Comparison of ENCODE assay signal across 11 mouse cellular contexts in the genomic region with DNA sequence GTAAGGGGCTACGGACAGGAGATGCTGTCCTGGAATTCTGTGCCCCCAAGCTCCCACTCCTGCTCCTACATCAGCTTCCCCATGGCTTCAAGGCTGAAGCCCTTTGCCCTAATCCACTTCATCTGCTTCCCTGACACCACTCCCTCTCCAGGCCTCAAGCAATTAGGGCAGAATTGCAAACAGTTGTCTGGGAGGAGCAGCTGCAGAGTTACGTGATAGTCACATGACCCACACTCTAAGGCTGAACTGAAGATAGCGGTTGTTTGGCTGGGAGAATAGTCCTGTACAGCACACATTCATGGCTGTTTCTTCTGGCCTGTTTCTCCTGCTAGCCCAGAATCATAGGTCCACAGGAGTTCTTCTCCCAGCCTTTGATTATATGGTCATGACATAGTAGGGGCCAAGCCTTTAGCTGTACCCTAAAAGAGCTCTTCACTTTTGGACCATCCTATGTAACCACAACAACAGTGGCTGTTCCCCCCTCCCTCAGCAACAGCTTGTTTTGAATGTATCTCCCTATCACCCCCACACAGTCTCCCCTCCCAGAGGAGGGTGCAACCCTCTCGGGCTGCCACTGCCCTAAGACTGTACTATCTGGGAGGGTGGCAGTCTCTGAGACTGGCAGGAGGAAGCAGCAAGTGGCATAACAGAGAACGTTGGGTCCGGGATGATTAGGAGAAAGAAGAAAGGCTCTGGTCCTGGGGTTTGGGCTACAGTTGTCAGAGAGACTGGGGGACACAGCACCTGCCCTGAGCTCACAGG. TPM values are rescaled to one million over a fixed set of nuclear protein-coding genes. Genes with fewer than 3 reads are reported as not detected.
DNase-seq lines count a peak whose midpoint lies in the region; ATAC-seq and TF ChIP-seq lines count a peak whose summit lies in the region.
"Had no signal": no experiment of that assay in that cellular context is flagged by ENCODE, and none has a peak within 500 bp of the region (broad histone marks: within the 10 kb centered on the region; RNA-seq: fewer than 3 reads in every experiment).

No protein-coding gene starts in this region.

- no peak overlapping the region for H3K4me3 ChIP-seq in layer of hippocampus, adult 2 months
- no peak overlapping the region for H3K4me3 ChIP-seq in forebrain, embryonic 15.5 days

- 55% methylated on average over 6 of the region's 6 CpGs for WGBS in forebrain, embryonic 15.5 days

- H3K27ac ChIP-seq in layer of hippocampus, adult 2 months = peak overlapping the region; percentile 86; the same call in 1 of the 2 replicates
- no peak overlapping the region for H3K27ac ChIP-seq in forebrain, embryonic 15.5 days (replicated peaks)

- H3K9me3 ChIP-seq in forebrain, embryonic 15.5 days = no peaks in the 10 kb centered on the region

- H3K36me3 ChIP-seq in forebrain, embryonic 15.5 days = no peaks in the 10 kb centered on the region

- H3K4me2 ChIP-seq in forebrain, embryonic 15.5 days (replicated peaks) = no peak overlapping the region

- DNase-seq in layer of hippocampus, adult 2 months (ENCODE audit: low spot score in 2 of 2) = no peak
- no peak for DNase-seq in layer of hippocampus, adult 9-11 months
- DNase-seq in ZHBTc4 (ENCODE audit: low read depth, low spot score) = peak; percentile 81
- DNase-seq in adrenal gland, postnatal 4 days (ENCODE audit: low spot score in 2 of 2) = no peak
- no peak for DNase-seq in gastrocnemius, adult 8-10 months (ENCODE audit: low spot score in 2 of 2)
- DNase-seq: layer of hippocampus, postnatal 36 days had no signal

- H3K4me1 ChIP-seq in forebrain, embryonic 15.5 days = peaks cover 8% of the 10 kb centered on the region

- H3K9ac ChIP-seq in forebrain, embryonic 15.5 days (replicated peaks) = no peak overlapping the region

- no peak for TF ChIP-seq CTCF in layer of hippocampus, adult 2 months (conservative IDR thresholded peaks at IDR 0.05)

- 0 out of 2 replicates have a peak, but pooled peaks have one; percentile 55 for ATAC-seq in forebrain, embryonic 15.5 days (replicated peaks)
- ATAC-seq in megakaryocyte-erythroid progenitor cell, adult 5-6 weeks (replicated peaks; ENCODE audit: low FRiP score, low TSS enrichment, poor library complexity, severe bottlenecking) = peak; percentile 78
- no peak for ATAC-seq in monocyte, adult 5-6 weeks (replicated peaks; ENCODE audit: insufficient number of reproducible peaks, low FRiP score, low TSS enrichment, poor library complexity, severe bottlenecking)

- H3K27me3 ChIP-seq in forebrain, embryonic 15.5 days = no peaks in the 10 kb centered on the region

RNA-seq across cellular contexts. Expression of a gene that starts 3.8 kb away (rescaled TPM):
- not detected for total RNA-seq in layer of hippocampus, adult 2 months (2021)
- polyA plus RNA-seq in forebrain, embryonic 15.5 days (2015; fragmentation: Nextera tagmentation; extraction: Ambion mirVana) = not detected in 2 replicates
- not detected in 2 replicates for total RNA-seq in megakaryocyte-erythroid progenitor cell, adult 5-6 weeks (2014; fragmentation: Nextera tagmentation)
- not detected in 2 replicates for total RNA-seq in megakaryocyte-erythroid progenitor cell, adult 5-6 weeks (2017)
- total RNA-seq in monocyte, adult 5-6 weeks (2017) = not detected in 3 replicates
- total RNA-seq in adrenal gland, postnatal 4 days (2021) = 1,000 to 10,000 TPM in 1 of 2 experiments, under 1 TPM in 1; 0.56 to 1,299 TPM
- not detected for total RNA-seq in gastrocnemius, adult 8-10 months (2022)
- total RNA-seq: heart, postnatal 25 days; layer of hippocampus, postnatal 36 days had no signal

RNA-seq across cellular contexts. Expression of a gene that starts 7.6 kb away (rescaled TPM):
- not detected for total RNA-seq in layer of hippocampus, adult 2 months (2021)
- polyA plus RNA-seq in forebrain, embryonic 15.5 days (2015; fragmentation: Nextera tagmentation; extraction: Ambion mirVana) = not detected in 2 replicates
- not detected in 2 replicates for total RNA-seq in megakaryocyte-erythroid progenitor cell, adult 5-6 weeks (2014; fragmentation: Nextera tagmentation)
- not detected in 2 replicates for total RNA-seq in megakaryocyte-erythroid progenitor cell, adult 5-6 weeks (2017)
- not detected in 3 replicates for total RNA-seq in monocyte, adult 5-6 weeks (2017)
- not detected for total RNA-seq in adrenal gland, postnatal 4 days (2021)
- not detected for total RNA-seq in gastrocnemius, adult 8-10 months (2022)
- total RNA-seq: heart, postnatal 25 days; layer of hippocampus, postnatal 36 days had no signal
- polyA plus RNA-seq: small intestine, adult 2 months had no signal

RNA-seq across cellular contexts. Expression of a gene that starts 18.6 kb away (rescaled TPM):
- 1 to 10 TPM; 3.7 to 5.4 TPM for total RNA-seq in layer of hippocampus, adult 2 months (2021)
- polyA plus RNA-seq in forebrain, embryonic 15.5 days (2015; fragmentation: Nextera tagmentation; extraction: Ambion mirVana) = 5.3 and 6.2 TPM in 2 replicates
- not detected in 2 replicates for total RNA-seq in megakaryocyte-erythroid progenitor cell, adult 5-6 weeks (2014; fragmentation: Nextera tagmentation)
- total RNA-seq in megakaryocyte-erythroid progenitor cell, adult 5-6 weeks (2017) = not detected in 2 replicates
- total RNA-seq in monocyte, adult 5-6 weeks (2017) = not detected in 3 replicates
- 1 to 10 TPM; 2.5 to 3.2 TPM for total RNA-seq in adrenal gland, postnatal 4 days (2021)
- total RNA-seq in gastrocnemius, adult 8-10 months (2022) = not detected
- total RNA-seq: heart, postnatal 25 days had no signal

RNA-seq across cellular contexts. Expression of a gene that starts 26.2 kb away (rescaled TPM):
- not detected for total RNA-seq in layer of hippocampus, adult 2 months (2021)
- polyA plus RNA-seq in forebrain, embryonic 15.5 days (2015; fragmentation: Nextera tagmentation; extraction: Ambion mirVana) = not detected in 2 replicates
- not detected in 2 replicates for total RNA-seq in megakaryocyte-erythroid progenitor cell, adult 5-6 weeks (2014; fragmentation: Nextera tagmentation)
- total RNA-seq in megakaryocyte-erythroid progenitor cell, adult 5-6 weeks (2017) = not detected in 2 replicates
- 2.2 TPM in 1 of 3 replicates, not detected in the others for total RNA-seq in monocyte, adult 5-6 weeks (2017)
- under 1 TPM in 1 of 2 experiments, not detected in 1; 0.22 TPM for total RNA-seq in adrenal gland, postnatal 4 days (2021)
- total RNA-seq in gastrocnemius, adult 8-10 months (2022) = not detected
- total RNA-seq: heart, postnatal 25 days; layer of hippocampus, postnatal 36 days had no signal
- polyA plus RNA-seq: small intestine, adult 2 months had no signal

RNA-seq across cellular contexts. Expression of a gene that starts 39.5 kb away (rescaled TPM):
- total RNA-seq in layer of hippocampus, adult 2 months (2021) = 10 to 100 TPM; 80.8 to 90.5 TPM
- polyA plus RNA-seq in forebrain, embryonic 15.5 days (2015; fragmentation: Nextera tagmentation; extraction: Ambion mirVana) = 32.8 and 34.6 TPM in 2 replicates
- 19.8 and 32.3 TPM in 2 replicates for total RNA-seq in megakaryocyte-erythroid progenitor cell, adult 5-6 weeks (2014; fragmentation: Nextera tagmentation)
- 19.9 and 25.1 TPM in 2 replicates for total RNA-seq in megakaryocyte-erythroid progenitor cell, adult 5-6 weeks (2017)
- total RNA-seq in monocyte, adult 5-6 weeks (2017) = 9.1 to 23.2 TPM (median 11.9 TPM) in 3 replicates
- 100 to 1,000 TPM in 1 of 2 experiments, 10 to 100 TPM in 1; 95.8 to 104 TPM for total RNA-seq in adrenal gland, postnatal 4 days (2021)
- total RNA-seq in gastrocnemius, adult 8-10 months (2022) = 100 to 1,000 TPM in 1 of 4 experiments, 10 to 100 TPM in 3; 39.2 to 148 (median 53.2) TPM
